Comparison of ENCODE assay signal across 8 mouse cellular contexts in the genomic region with DNA sequence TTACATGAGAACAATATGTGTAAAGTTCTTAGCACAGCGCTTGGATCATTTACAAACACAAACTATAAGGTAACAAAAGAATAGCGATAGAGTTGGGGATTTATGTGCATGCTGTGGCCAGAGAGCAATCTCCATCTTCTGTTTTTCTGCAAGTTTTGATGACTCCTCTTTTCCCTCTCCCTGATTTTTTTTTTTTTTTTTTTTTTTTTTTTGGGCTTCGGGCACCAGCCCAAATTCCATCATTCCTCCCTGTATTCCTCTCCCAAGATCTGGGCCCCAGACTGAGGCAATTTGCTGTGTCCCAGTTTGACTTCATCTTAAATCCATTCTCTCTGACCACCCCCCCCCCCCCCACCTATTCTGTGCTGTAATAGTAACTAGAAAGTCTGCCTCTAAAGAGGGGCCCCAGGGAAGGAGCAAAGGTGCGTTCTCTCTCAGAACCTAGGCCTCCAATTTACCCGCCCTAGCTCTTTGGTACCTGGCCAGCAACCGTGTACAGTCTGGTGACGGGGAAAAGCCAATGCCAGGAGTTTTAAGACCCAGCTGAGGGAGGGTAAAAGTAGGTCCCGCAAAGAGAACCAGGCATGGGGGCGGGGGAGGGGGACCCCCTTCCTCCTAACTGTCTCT. TPM values are rescaled to one million over a fixed set of nuclear protein-coding genes. Genes with fewer than 3 reads are reported as not detected.
DNase-seq lines count a peak whose midpoint lies in the region; ATAC-seq and TF ChIP-seq lines count a peak whose summit lies in the region.

No protein-coding gene starts in this region.

- peak overlapping the region; percentile 91 for H3K4me2 ChIP-seq in embryonic facial prominence, embryonic 11.5 days (ENCODE audit: low read depth, low read length)
- H3K4me2 ChIP-seq in intestine, embryonic 14.5 days (ENCODE audit: low read length): peak overlapping the region; percentile 98
- peak overlapping the region; percentile 93 for H3K4me2 ChIP-seq in neural tube, embryonic 12.5 days (replicated peaks)

- H3K36me3 ChIP-seq in embryonic facial prominence, embryonic 11.5 days (replicated peaks; ENCODE audit: control insufficient read depth, insufficient read depth, low read depth, low read length): no peaks in the 10 kb centered on the region
- H3K36me3 ChIP-seq in intestine, embryonic 14.5 days (ENCODE audit: control insufficient read depth, insufficient read depth, low read length): peaks cover 24% of the 10 kb centered on the region
- H3K36me3 ChIP-seq in neural tube, embryonic 12.5 days: peaks cover 16% of the 10 kb centered on the region

- no peaks in the 10 kb centered on the region for H3K27me3 ChIP-seq in embryonic facial prominence, embryonic 11.5 days (ENCODE audit: control insufficient read depth, insufficient read depth, low read length)
- H3K27me3 ChIP-seq in intestine, embryonic 14.5 days (replicated peaks; ENCODE audit: control insufficient read depth, insufficient read depth, low read length): no peaks in the 10 kb centered on the region
- H3K27me3 ChIP-seq in neural tube, embryonic 12.5 days (replicated peaks): no peaks in the 10 kb centered on the region

- peak overlapping the region; percentile 87 for H3K4me3 ChIP-seq in left cerebral cortex, adult 2 months
- H3K4me3 ChIP-seq in embryonic facial prominence, embryonic 11.5 days (ENCODE audit: low read depth, low read length): peak overlapping the region; percentile 50
- peak overlapping the region; percentile 68 for H3K4me3 ChIP-seq in intestine, embryonic 14.5 days (ENCODE audit: low read depth, low read length)
- H3K4me3 ChIP-seq in neural tube, embryonic 12.5 days: peak overlapping the region; percentile 25

- H3K9ac ChIP-seq in embryonic facial prominence, embryonic 11.5 days (replicated peaks; ENCODE audit: low read length): peak overlapping the region; percentile 62
- peak overlapping the region; percentile 69 for H3K9ac ChIP-seq in intestine, embryonic 14.5 days (ENCODE audit: low read length)
- H3K9ac ChIP-seq in neural tube, embryonic 12.5 days: peak overlapping the region; percentile 42; the same call in 1 of the 2 replicates

- ATAC-seq in embryonic facial prominence, embryonic 11.5 days (replicated peaks; ENCODE audit: insufficient number of reproducible peaks, low FRiP score, low TSS enrichment, low read depth): no peak
- 0 out of 2 replicates have a peak, but pooled peaks have one; percentile 0 for ATAC-seq in intestine, embryonic 14.5 days (replicated peaks; ENCODE audit: low FRiP score, low TSS enrichment, low read depth)
- ATAC-seq in neural tube, embryonic 12.5 days (ENCODE audit: low FRiP score, low read depth): no peak

- H3K4me1 ChIP-seq in embryonic facial prominence, embryonic 11.5 days (ENCODE audit: control insufficient read depth, insufficient read depth, low read length): peaks cover 19% of the 10 kb centered on the region
- H3K4me1 ChIP-seq in intestine, embryonic 14.5 days (replicated peaks; ENCODE audit: control insufficient read depth, insufficient read depth, low read length): peaks cover 43% of the 10 kb centered on the region
- H3K4me1 ChIP-seq in neural tube, embryonic 12.5 days: peaks cover 60% of the 10 kb centered on the region

- peak overlapping the region; percentile 99 for H3K27ac ChIP-seq in left cerebral cortex, adult 2 months
- H3K27ac ChIP-seq in embryonic facial prominence, embryonic 11.5 days (replicated peaks; ENCODE audit: low read depth, low read length): no peak overlapping the region
- H3K27ac ChIP-seq in intestine, embryonic 14.5 days (ENCODE audit: low read depth): peak overlapping the region; percentile 92
- H3K27ac ChIP-seq in neural tube, embryonic 12.5 days: no peak overlapping the region

- WGBS in embryonic facial prominence, embryonic 11.5 days: 16% methylated on average over 9 of the region's 9 CpGs
- whole genome bisulfite sequencing in intestine, embryonic 14.5 days: 11% methylated on average over 9 of the region's 9 CpGs
- 14% methylated on average over 9 of the region's 9 CpGs for WGBS in neural tube, embryonic 12.5 days

- H3K9me3 ChIP-seq in embryonic facial prominence, embryonic 11.5 days (replicated peaks; ENCODE audit: control insufficient read depth, low read length): no peaks in the 10 kb centered on the region
- H3K9me3 ChIP-seq in intestine, embryonic 14.5 days (ENCODE audit: control insufficient read depth, low read length): no peaks in the 10 kb centered on the region
- H3K9me3 ChIP-seq in neural tube, embryonic 12.5 days: no peaks in the 10 kb centered on the region

- no peak for TF ChIP-seq CTCF in left cerebral cortex, adult 2 months (IDR thresholded peaks at IDR 0.05)

- intact Hi-C loops in left cerebral cortex, adult 2 months (cut with DNase I): loop anchor here (5.0 kb wide), 1 partner anchor 316 kb away; the partner anchor contains the start of gene Kdm6b

- no peak for DNase-seq in left cerebral cortex, adult 2 months (ENCODE audit: extremely low spot score in 1 of 2, low spot score in 2 of 2)
- DNase-seq in left cerebral cortex, adult 11 months (ENCODE audit: low spot score): no peak
- DNase-seq in embryonic facial prominence, embryonic 11.5 days (ENCODE audit: low spot score): no peak
- no peak for DNase-seq in intestine, embryonic 14.5 days (ENCODE audit: low spot score)
- DNase-seq in retina, postnatal 1 day: no peak
- no peak for DNase-seq in urinary bladder, adult 18-20 months (ENCODE audit: low spot score in 2 of 2)
- DNase-seq in urinary bladder, postnatal 25 days (ENCODE audit: low spot score): no peak

RNA-seq across cellular contexts. Expression of gene Per1, which starts 1.5 kb away (rescaled TPM):
- 100 to 1,000 TPM; 114 to 185 TPM for total RNA-seq in left cerebral cortex, adult 2 months (2021)
- 5.5 and 6.5 TPM in 2 replicates for polyA plus RNA-seq in embryonic facial prominence, embryonic 11.5 days (2014; fragmentation: Nextera tagmentation; extraction: Ambion mirVana)
- 10.5 and 13.4 TPM in 2 replicates for polyA plus RNA-seq in intestine, embryonic 14.5 days (2014; fragmentation: Nextera tagmentation; extraction: Ambion mirVana)
- polyA plus RNA-seq in neural tube, embryonic 12.5 days (2016; fragmentation: Nextera tagmentation; extraction: Ambion mirVana): 7.4 and 9.0 TPM in 2 replicates

RNA-seq across cellular contexts. Expression of gene Vamp2, which starts 8.2 kb away (rescaled TPM):
- total RNA-seq in left cerebral cortex, adult 2 months (2021): 1,000 to 10,000 TPM; 1,115 to 1,119 TPM
- polyA plus RNA-seq in embryonic facial prominence, embryonic 11.5 days (2014; fragmentation: Nextera tagmentation; extraction: Ambion mirVana): 48.8 and 61.9 TPM in 2 replicates
- polyA plus RNA-seq in intestine, embryonic 14.5 days (2014; fragmentation: Nextera tagmentation; extraction: Ambion mirVana): 76.7 TPM in 2 replicates
- polyA plus RNA-seq in neural tube, embryonic 12.5 days (2016; fragmentation: Nextera tagmentation; extraction: Ambion mirVana): 149 and 174 TPM in 2 replicates

RNA-seq across cellular contexts. Expression of gene Hes7, which starts 23.7 kb away (rescaled TPM):
- under 1 TPM; 0.57 to 0.82 TPM for total RNA-seq in left cerebral cortex, adult 2 months (2021)
- polyA plus RNA-seq in embryonic facial prominence, embryonic 11.5 days (2014; fragmentation: Nextera tagmentation; extraction: Ambion mirVana): 0.11 TPM in 1 of 2 replicates, not detected in the other
- 0.28 and 0.32 TPM in 2 replicates for polyA plus RNA-seq in intestine, embryonic 14.5 days (2014; fragmentation: Nextera tagmentation; extraction: Ambion mirVana)
- 0.28 TPM in 2 replicates for polyA plus RNA-seq in neural tube, embryonic 12.5 days (2016; fragmentation: Nextera tagmentation; extraction: Ambion mirVana)

RNA-seq across cellular contexts. Expression of gene Tmem107, which starts 25.9 kb away (rescaled TPM):
- 10 to 100 TPM; 23.3 to 28.0 TPM for total RNA-seq in left cerebral cortex, adult 2 months (2021)
- 40.4 and 43.1 TPM in 2 replicates for polyA plus RNA-seq in embryonic facial prominence, embryonic 11.5 days (2014; fragmentation: Nextera tagmentation; extraction: Ambion mirVana)
- polyA plus RNA-seq in intestine, embryonic 14.5 days (2014; fragmentation: Nextera tagmentation; extraction: Ambion mirVana): 50.1 and 58.9 TPM in 2 replicates
- 36.1 and 39.8 TPM in 2 replicates for polyA plus RNA-seq in neural tube, embryonic 12.5 days (2016; fragmentation: Nextera tagmentation; extraction: Ambion mirVana)

RNA-seq across cellular contexts. Expression of gene 9130213A22Rik, which starts 25.9 kb away (rescaled TPM):
- 1 to 10 TPM; 1.3 to 1.4 TPM for total RNA-seq in left cerebral cortex, adult 2 months (2021)
- not detected in 2 replicates for polyA plus RNA-seq in embryonic facial prominence, embryonic 11.5 days (2014; fragmentation: Nextera tagmentation; extraction: Ambion mirVana)
- polyA plus RNA-seq in intestine, embryonic 14.5 days (2014; fragmentation: Nextera tagmentation; extraction: Ambion mirVana): 0.19 and 0.30 TPM in 2 replicates
- not detected in 2 replicates for polyA plus RNA-seq in neural tube, embryonic 12.5 days (2016; fragmentation: Nextera tagmentation; extraction: Ambion mirVana)

Comparison
In these comparisons a context has a peak if more than half of its experiments do, and no peak if none do; other contexts are left out.
1. H3K27ac ChIP-seq: peak in left cerebral cortex, adult 2 months (single experiment) and intestine, embryonic 14.5 days (single experiment); none in embryonic facial prominence, embryonic 11.5 days (single experiment) and neural tube, embryonic 12.5 days (single experiment).
2. H3K4me3 ChIP-seq: peak in every context shown above with its lines; median percentile 87 in left cerebral cortex, adult 2 months; 68 in intestine, embryonic 14.5 days; 50 in embryonic facial prominence, embryonic 11.5 days; 25 in neural tube, embryonic 12.5 days.
3. Peak in every context shown above with its lines, with median percentiles within 50 percentile points of each other: H3K4me2 ChIP-seq and H3K9ac ChIP-seq.